Mouse (Mus musculus) stomach, embryonic 14.5 days (tissue): ENCODE measurements around the gene Ppp1r12b. TPM values are rescaled to one million over a fixed set of nuclear protein-coding genes. Genes with fewer than 3 reads are reported as not detected.
A peak's percentile ranks its signal among the peaks of the same experiment; 100 is the strongest.

Experiments used
- ATAC-seq: fragments of 200-750 bp; cut with Nextera tagmentation; 2 replicates; pipeline ENCODE4 v1.8.0; 2017; ENCODE audit warnings: low read depth, moderate TSS enrichment; ENCODE audit not compliant: insufficient number of reproducible peaks, insufficient read depth, low FRiP score
- H3K27ac ChIP-seq: fragments of 300-500 bp; sonication (generic); 2 replicates; pipeline ENCODE4 v1.5.1; 2014; ENCODE audit warnings: mild to moderate bottlenecking, low read length, moderate library complexity, mixed read lengths
- H3K27me3 ChIP-seq: fragments of 300-500 bp; sonication (generic); 2 replicates; pipeline ENCODE4 v1.6.1; 2014; ENCODE audit warnings: low read length, control low read depth, mixed read lengths; ENCODE audit not compliant: control insufficient read depth, insufficient read depth
- H3K36me3 ChIP-seq: fragments of 300-500 bp; sonication (generic); 2 replicates; pipeline ENCODE4 v1.6.1; 2014; ENCODE audit warnings: mild to moderate bottlenecking, control low read depth, low read length, moderate library complexity, mixed read lengths; ENCODE audit not compliant: control insufficient read depth, insufficient read depth
- H3K4me1 ChIP-seq: fragments of 300-500 bp; sonication (generic); 2 replicates; pipeline ENCODE4 v1.6.1; 2014; ENCODE audit warnings: low read length, control low read depth, mixed read lengths; ENCODE audit not compliant: control insufficient read depth, insufficient read depth
- H3K4me2 ChIP-seq: fragments of 300-500 bp; sonication (generic); replicated peaks from 2 replicates; pipeline ENCODE4 v1.6.1; 2014; ENCODE audit warnings: low read depth, low read length, control low read depth
- H3K4me3 ChIP-seq: fragments of 300-500 bp; sonication (generic); 2 replicates; pipeline ENCODE4 v1.5.1; 2014; ENCODE audit warnings: low read depth, low read length, control low read depth
- H3K9ac ChIP-seq: fragments of 300-500 bp; sonication (generic); replicated peaks from 2 replicates; pipeline ENCODE4 v1.6.1; 2014; ENCODE audit warnings: low read depth, mild to moderate bottlenecking, control low read depth, low read length, moderate library complexity, mixed read lengths
- H3K9me3 ChIP-seq: fragments of 300-500 bp; sonication (generic); 2 replicates; pipeline ENCODE4 v1.6.1; 2016; ENCODE audit warnings: low read depth, low read length, control low read depth; ENCODE audit not compliant: control insufficient read depth
- WGBS: fragments of 180-500 bp; shearing (Covaris S2); extraction: QIAGEN DNeasy Blood & Tissue Kit; methylation state at CpG from one replicate; pipeline ENCODE4 v1.1.7; 2014; 5-methylcytosine and 5-hydroxymethylcytosine counted together
- polyA plus RNA-seq: library from polyadenylated mRNA; unstranded; fragments of >200 nt; fragmentation: Nextera tagmentation; extraction: Ambion mirVana; gene quantifications from 2 replicates; pipeline ENCODE4 v1.2.1, GENCODE M21; 2014

Ppp1r12b gene
- polyA plus RNA-seq, 1 experiment from 2014 or later: 28.9 TPM

- Histone ChIP-seq H3K4me2 (no peak overlapping the region), H3K9me3 (no peaks in the 10 kb centered on the region), H3K4me3 (no peak overlapping the region), H3K36me3 (no peaks in the 10 kb centered on the region), H3K4me1 (no peaks in the 10 kb centered on the region; the same call in 1 of the 2 replicates), H3K27me3 (no peaks in the 10 kb centered on the region), H3K27ac (no peak overlapping the region), H3K9ac (no peak overlapping the region)
- no peak for ATAC-seq
- 28% methylated on average over 8 of the region's 8 CpGs for WGBS
Measured at GRCm38 (mm10) chr1:134992046-134992645, 36.4 kb upstream of the Ppp1r12b start.

DNA sequence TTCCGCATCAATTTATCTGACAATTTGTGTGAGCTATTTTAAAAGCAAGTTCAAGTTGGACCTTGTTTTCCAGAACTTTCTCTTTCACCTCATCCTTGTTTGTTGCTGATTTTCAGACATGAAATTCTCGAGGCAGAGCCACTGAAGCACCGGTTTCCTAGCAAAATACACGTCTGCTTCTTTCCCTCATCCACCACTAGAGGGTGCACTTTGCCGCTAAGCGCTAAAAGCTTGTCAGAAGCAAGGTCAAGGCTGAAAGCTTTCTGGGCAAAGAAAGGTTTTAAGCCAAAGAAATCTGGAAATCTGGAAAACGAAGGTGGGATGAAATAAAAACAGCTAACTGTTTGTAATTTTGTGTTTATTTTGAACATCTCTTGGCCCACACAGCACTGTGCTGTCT is 33.6 kb upstream of the Ppp1r12b start:
- no peak for ATAC-seq
- Histone ChIP-seq H3K9me3 (no peaks in the 10 kb centered on the region), H3K9ac (no peak overlapping the region), H3K27ac (no peak overlapping the region), H3K27me3 (no peaks in the 10 kb centered on the region), H3K4me1 (no peaks in the 10 kb centered on the region; the same call in 1 of the 2 replicates), H3K36me3 (no peaks in the 10 kb centered on the region), H3K4me3 (no peak overlapping the region), H3K4me2 (no peak overlapping the region)
- WGBS: 8% methylated on average over 7 of the region's 7 CpGs

DNA sequence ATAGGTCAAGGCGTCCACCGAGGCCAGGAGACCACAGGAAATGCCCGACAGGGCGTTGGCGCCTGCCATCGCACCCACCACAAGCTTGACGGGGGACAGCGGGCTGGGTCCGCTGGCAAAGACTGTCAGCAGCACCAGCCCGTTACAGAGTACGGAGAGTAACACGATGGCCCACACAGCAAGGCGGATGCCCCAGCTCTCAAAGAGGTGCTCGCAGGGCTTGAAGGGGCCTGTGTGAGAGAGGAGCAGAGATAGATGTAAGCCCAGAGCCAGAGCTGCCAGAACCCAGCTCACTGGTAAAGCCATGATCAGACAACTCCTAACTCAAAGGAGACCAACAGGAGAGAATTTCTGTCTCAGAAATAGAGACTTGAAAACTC is 32.2 kb upstream of the Ppp1r12b start:
- 12% methylated on average over 14 of the region's 14 CpGs for WGBS
- H3K4me2 ChIP-seq: peak overlapping the region; percentile 70
- no peaks in the 10 kb centered on the region for H3K36me3 ChIP-seq
- no peak for ATAC-seq
- H3K4me1 ChIP-seq: no peaks in the 10 kb centered on the region; the same call in 1 of the 2 replicates
- H3K27me3 ChIP-seq: no peaks in the 10 kb centered on the region
- peak overlapping the region; percentile 29 for H3K4me3 ChIP-seq
- H3K27ac ChIP-seq: no peak overlapping the region
- H3K9ac ChIP-seq: no peak overlapping the region
- H3K9me3 ChIP-seq: no peaks in the 10 kb centered on the region

DNA sequence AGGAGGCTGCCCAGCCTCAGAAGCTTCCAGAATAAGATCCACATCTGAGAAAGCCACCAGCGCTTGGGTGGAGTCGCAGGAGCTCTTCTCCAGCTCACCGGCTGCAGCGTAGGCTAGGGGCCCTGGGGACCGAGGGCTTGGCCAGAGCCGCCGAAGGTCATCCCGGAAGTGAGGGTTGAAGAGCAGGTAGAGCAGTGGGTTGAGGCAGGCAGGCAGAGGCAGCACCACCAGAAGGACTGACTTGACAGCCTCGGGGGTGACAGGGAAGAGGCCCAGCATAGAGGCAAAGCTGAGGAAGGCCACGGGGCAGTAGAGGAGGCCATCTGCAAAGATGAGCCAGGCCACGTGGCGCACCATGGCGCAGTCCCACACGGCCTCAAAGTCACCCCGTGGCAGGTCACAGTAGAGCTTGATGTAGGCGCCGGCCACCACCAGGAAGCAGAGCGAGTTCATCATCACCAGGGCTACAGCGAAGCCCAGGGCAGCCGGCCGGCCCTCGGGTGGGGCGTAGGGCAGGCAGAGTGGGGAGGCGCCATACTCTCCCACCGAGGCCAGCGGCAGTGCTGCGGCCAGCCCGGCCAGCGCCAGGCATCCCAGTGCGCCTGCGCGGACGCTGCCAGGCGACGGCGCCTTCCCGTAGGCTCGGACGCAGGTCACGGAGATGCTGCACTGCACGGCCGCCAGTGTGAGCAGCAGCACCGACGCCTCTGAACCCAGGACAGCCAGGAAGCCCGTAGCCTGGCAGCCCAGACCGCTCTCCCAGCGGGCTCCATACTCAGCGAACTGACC is 31.6 kb upstream of the Ppp1r12b start:
- H3K27me3 ChIP-seq: no peaks in the 10 kb centered on the region
- H3K4me3 ChIP-seq: peak overlapping the region; percentile 29
- no peak overlapping the region for H3K9ac ChIP-seq
- WGBS: 27% methylated on average over 48 of the region's 48 CpGs
- H3K4me2 ChIP-seq: peak overlapping the region; percentile 70
- peak; percentile 71 for ATAC-seq
- H3K27ac ChIP-seq: no peak overlapping the region
- H3K9me3 ChIP-seq: no peaks in the 10 kb centered on the region
- no peaks in the 10 kb centered on the region; the same call in 1 of the 2 replicates for H3K4me1 ChIP-seq
- no peaks in the 10 kb centered on the region for H3K36me3 ChIP-seq

- ATAC-seq: no peak
- WGBS: 64% methylated on average over 1 of the region's 1 CpGs
Measured at GRCm38 (mm10) chr1:134972920-134973319, 17.2 kb upstream of the Ppp1r12b start.

DNA sequence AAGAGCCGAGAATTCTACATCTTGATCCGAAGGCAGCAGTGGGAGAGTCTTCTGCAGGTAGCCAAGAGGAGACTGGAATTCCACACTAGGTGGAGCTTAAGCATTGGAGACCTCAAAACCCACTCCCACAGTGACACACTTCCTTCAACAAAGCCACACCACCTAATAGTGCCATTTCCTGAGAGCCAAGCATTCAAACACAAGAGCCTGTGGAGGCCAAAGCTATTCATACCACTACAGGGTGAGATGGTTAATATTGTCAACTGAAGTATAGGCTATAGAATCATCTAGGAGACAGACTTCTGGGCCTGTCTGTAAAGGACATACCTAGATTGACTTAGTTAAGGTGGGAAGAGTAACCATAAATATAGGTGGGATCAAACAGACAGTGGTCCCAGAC is 9.7 kb upstream of the Ppp1r12b start:
- Histone ChIP-seq H3K27me3 (no peaks in the 10 kb centered on the region), H3K27ac (no peak overlapping the region), H3K4me3 (no peak overlapping the region), H3K9ac (no peak overlapping the region), H3K36me3 (peaks cover 5% of the 10 kb centered on the region; the same call in 1 of the 2 replicates), H3K4me2 (no peak overlapping the region), H3K9me3 (no peaks in the 10 kb centered on the region), H3K4me1 (peaks cover 7% of the 10 kb centered on the region; the same call in 1 of the 2 replicates)
- WGBS: 93% methylated on average over 2 of the region's 2 CpGs
- no peak for ATAC-seq

More at GRCm38 (mm10) chr1:134972920-134973319, 17.2 kb upstream of the Ppp1r12b start:
- Histone ChIP-seq H3K4me2 (no peak overlapping the region), H3K9ac (no peak overlapping the region), H3K27ac (no peak overlapping the region), H3K9me3 (no peaks in the 10 kb centered on the region), H3K36me3 (peaks cover 19% of the 10 kb centered on the region), H3K4me3 (no peak overlapping the region), H3K4me1 (no peaks in the 10 kb centered on the region), H3K27me3 (no peaks in the 10 kb centered on the region)

DNA sequence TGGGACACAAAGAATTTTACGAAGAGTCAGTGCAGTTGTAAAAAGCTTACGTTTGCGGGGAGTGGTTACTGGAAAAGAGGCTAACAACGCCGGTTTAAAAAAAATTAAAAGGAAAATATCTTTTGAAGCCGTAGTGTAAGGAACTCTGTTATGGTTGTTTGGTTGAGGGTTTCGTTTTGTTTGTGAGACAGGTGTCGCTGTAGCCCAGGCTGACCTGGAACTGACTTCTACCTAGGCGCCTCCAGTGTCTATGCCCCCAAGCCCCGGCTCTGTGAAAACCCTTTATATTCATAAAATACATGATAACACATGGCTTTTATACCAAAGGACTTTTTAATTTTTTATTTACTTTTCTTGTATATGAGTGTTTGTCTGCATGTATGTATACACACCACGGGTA is 7.1 kb upstream of the Ppp1r12b start:
- peak; percentile 33; the same call in 1 of the 2 replicates for ATAC-seq
- no peaks in the 10 kb centered on the region for H3K9me3 ChIP-seq
- H3K36me3 ChIP-seq: no peaks in the 10 kb centered on the region; the same call in 1 of the 2 replicates
- H3K27ac ChIP-seq: no peak overlapping the region; the same call in 1 of the 2 replicates
- peak overlapping the region; percentile 64 for H3K9ac ChIP-seq
- H3K4me3 ChIP-seq: peak overlapping the region; percentile 72
- H3K27me3 ChIP-seq: no peaks in the 10 kb centered on the region
- WGBS: 2% methylated on average over 11 of the region's 11 CpGs
- H3K4me1 ChIP-seq: peaks cover 7% of the 10 kb centered on the region; the same call in 1 of the 2 replicates
- peak overlapping the region; percentile 74 for H3K4me2 ChIP-seq

DNA sequence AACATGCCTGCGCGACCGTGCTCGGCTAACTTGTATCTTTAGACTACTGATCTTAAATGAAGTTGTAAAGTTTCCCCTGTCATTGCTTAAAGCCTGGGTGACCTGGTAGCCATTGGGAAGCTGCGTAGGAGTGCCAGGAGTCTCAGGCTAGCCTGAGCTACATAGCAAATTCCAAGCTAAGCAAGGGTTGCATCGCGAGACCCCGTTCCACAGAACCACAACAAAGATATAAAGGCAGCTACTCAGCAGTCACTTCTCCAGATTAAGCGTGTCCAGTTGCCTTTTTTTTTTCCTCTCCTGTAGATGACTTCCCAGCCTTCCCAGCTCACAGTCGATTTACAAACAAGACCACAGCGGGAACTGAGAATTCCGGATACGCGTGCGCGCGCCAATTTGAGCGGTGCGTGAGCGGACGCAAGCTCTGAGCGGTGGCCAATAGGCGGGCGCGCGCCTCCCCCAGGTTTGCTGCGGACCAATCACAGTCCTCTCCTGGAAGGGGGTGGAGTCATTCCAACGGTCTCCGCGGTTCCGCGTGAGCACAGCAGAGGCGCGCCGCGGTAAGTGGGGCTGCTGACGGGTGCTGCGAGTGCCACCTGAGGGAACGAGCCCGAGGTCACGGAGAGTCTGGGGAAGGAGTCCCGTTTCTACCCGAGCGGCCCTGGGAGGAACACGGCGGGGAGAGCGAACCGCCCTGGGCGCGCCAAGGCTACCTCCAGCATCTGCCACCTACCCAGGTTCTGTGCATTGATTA is 6.5 kb upstream of the Ppp1r12b start, which contains the start of gene Ube2t:
Gene Ube2t (plus strand): TSS at position 513 of the 751 bp plus-strand sequence.
- ATAC-seq: peak; percentile 99
- Histone ChIP-seq H3K27ac (no peak within 1 kb of the TSS; the same call in 1 of the 2 replicates), H3K9ac (peak within 1 kb of the TSS; percentile 64), H3K9me3 (no peaks in the 10 kb centered on the region), H3K4me3 (peak within 1 kb of the TSS; percentile 72), H3K4me2 (peak within 1 kb of the TSS; percentile 74), H3K36me3 (no peaks in the 10 kb centered on the region), H3K4me1 (peaks cover 7% of the 10 kb centered on the region; the same call in 1 of the 2 replicates), H3K27me3 (no peaks in the 10 kb centered on the region)
- 2% methylated on average over 50 of the region's 50 CpGs for WGBS
